Mouse (Mus musculus) frontal cortex, adult (tissue): ENCODE results near the gene Iglon5.
A peak's percentile ranks its signal among the peaks of the same experiment; 100 is the strongest.

Experiments used
- ATAC-seq: cut with Nextera tagmentation; 2 replicates; pipeline ENCODE4 v1.9.2; 2017; ENCODE audit warnings: mild to moderate bottlenecking, moderate library complexity, mixed read lengths; ENCODE audit not compliant: low TSS enrichment

Iglon5 gene

GRCm38 (mm10) chr7:43489631-43490125, at the start of gene Iglon5:
Gene Iglon5, minus strand, starts transcription at chr7:43490075.
- ATAC-seq: no peak

- ATAC-seq: no peak
Observed at GRCm38 (mm10) chr7:43538524-43538923, 48.6 kb upstream of the Iglon5 start.

GRCm38 (mm10) chr7:43532936-43533505, 43.1 kb upstream of the Iglon5 start:
- ATAC-seq: no peak

- ATAC-seq: no peak
Observed at GRCm38 (mm10) chr7:43530216-43530785, 40.4 kb upstream of the Iglon5 start.

- no peak for ATAC-seq
Observed at GRCm38 (mm10) chr7:43525313-43525712, 35.4 kb upstream of the Iglon5 start.

- no peak for ATAC-seq
Observed at GRCm38 (mm10) chr7:43522776-43523175, 32.9 kb upstream of the Iglon5 start.

- ATAC-seq: no peak
Observed at GRCm38 (mm10) chr7:43518341-43518740, 28.5 kb upstream of the Iglon5 start.

GRCm38 (mm10) chr7:43515076-43515475, 25.2 kb upstream of the Iglon5 start:
- no peak for ATAC-seq

- ATAC-seq: no peak
Observed at GRCm38 (mm10) chr7:43512519-43512918, 22.6 kb upstream of the Iglon5 start.

GRCm38 (mm10) chr7:43511707-43512478, 22.0 kb upstream of the Iglon5 start:
- no peak for ATAC-seq

- ATAC-seq: peak; percentile 99
Observed at GRCm38 (mm10) chr7:43495343-43496021, 5.6 kb upstream of the Iglon5 start.

GRCm38 (mm10) chr7:43490861-43491260, 986 bp upstream of the Iglon5 start:
- no peak for ATAC-seq

GRCm38 (mm10) chr7:43490182-43490584, 308 bp upstream of the Iglon5 start:
- ATAC-seq: peak; percentile 74

GRCm38 (mm10) chr7:43488646-43489045, 1.2 kb downstream of the Iglon5 start:
- peak; percentile 45 for ATAC-seq

- ATAC-seq: no peak
Observed at GRCm38 (mm10) chr7:43483236-43483635, 6.6 kb downstream of the Iglon5 start.

- no peak for ATAC-seq
Observed at GRCm38 (mm10) chr7:43482090-43482716, 7.7 kb downstream of the Iglon5 start.

- ATAC-seq: peak; percentile 92
Observed at GRCm38 (mm10) chr7:43481191-43481590, 8.7 kb downstream of the Iglon5 start.

- no peak for ATAC-seq
Observed at GRCm38 (mm10) chr7:43476376-43476775, 13.5 kb downstream of the Iglon5 start.

- no peak for ATAC-seq
Observed at GRCm38 (mm10) chr7:43475706-43476105, 14.2 kb downstream of the Iglon5 start.

GRCm38 (mm10) chr7:43470373-43470772, 19.5 kb downstream of the Iglon5 start:
- no peak for ATAC-seq

- ATAC-seq: peak; percentile 82
Observed at GRCm38 (mm10) chr7:43466099-43466694, 23.7 kb downstream of the Iglon5 start.
